Comparison of ENCODE assay signal across 8 mouse cellular contexts in genomic region chr2:142608778-142609177, GRCm38 (mm10).
A peak's percentile ranks its signal among the peaks of the same experiment; 100 is the strongest.
DNase-seq lines count a peak whose midpoint lies in the region; ATAC-seq lines count a peak whose summit lies in the region.

No protein-coding gene starts in this region.

- H3K9me3 ChIP-seq in midbrain, embryonic 10.5 days (replicated peaks): no peaks in the 10 kb centered on the region
- no peaks in the 10 kb centered on the region for H3K9me3 ChIP-seq in midbrain, embryonic 16.5 days (replicated peaks; ENCODE audit: control insufficient read depth, low read length, poor library complexity, severe bottlenecking)
- no peaks in the 10 kb centered on the region for H3K9me3 ChIP-seq in hindbrain, embryonic 16.5 days (ENCODE audit: control insufficient read depth, low read length)
- no peaks in the 10 kb centered on the region for H3K9me3 ChIP-seq in neural tube, embryonic 12.5 days

- H3K27me3 ChIP-seq in midbrain, embryonic 10.5 days (ENCODE audit: low read depth, poor library complexity, severe bottlenecking): peaks cover 52% of the 10 kb centered on the region
- no peaks in the 10 kb centered on the region for H3K27me3 ChIP-seq in midbrain, embryonic 16.5 days (ENCODE audit: control insufficient read depth, insufficient read depth, low read depth, low read length)
- no peaks in the 10 kb centered on the region for H3K27me3 ChIP-seq in hindbrain, embryonic 16.5 days (replicated peaks; ENCODE audit: control insufficient read depth, insufficient read depth, low read length)
- no peaks in the 10 kb centered on the region for H3K27me3 ChIP-seq in neural tube, embryonic 12.5 days (replicated peaks)

- H3K4me1 ChIP-seq in midbrain, embryonic 10.5 days: peaks cover 16% of the 10 kb centered on the region
- no peaks in the 10 kb centered on the region for H3K4me1 ChIP-seq in midbrain, embryonic 16.5 days (ENCODE audit: control insufficient read depth, insufficient read depth, low read length)
- H3K4me1 ChIP-seq in hindbrain, embryonic 16.5 days (ENCODE audit: control insufficient read depth, insufficient read depth, low read depth, low read length): no peaks in the 10 kb centered on the region
- H3K4me1 ChIP-seq in neural tube, embryonic 12.5 days: peaks cover 5% of the 10 kb centered on the region

- no peak for ATAC-seq in midbrain, embryonic 16.5 days
- peak; percentile 79 for ATAC-seq in hindbrain, embryonic 16.5 days
- ATAC-seq in neural tube, embryonic 12.5 days (ENCODE audit: low FRiP score, low read depth): peak; percentile 60
- ATAC-seq in megakaryocyte-erythroid progenitor cell, adult 5-6 weeks (replicated peaks; ENCODE audit: low FRiP score, low TSS enrichment, poor library complexity, severe bottlenecking): no peak

- no peak overlapping the region for H3K9ac ChIP-seq in midbrain, embryonic 16.5 days (ENCODE audit: low read depth, low read length)
- H3K9ac ChIP-seq in hindbrain, embryonic 16.5 days (ENCODE audit: low read depth, low read length): no peak overlapping the region
- H3K9ac ChIP-seq in neural tube, embryonic 12.5 days: no peak overlapping the region

- H3K4me3 ChIP-seq in midbrain, embryonic 10.5 days: no peak overlapping the region
- H3K4me3 ChIP-seq in midbrain, embryonic 16.5 days (ENCODE audit: low read depth, low read length): no peak overlapping the region
- H3K4me3 ChIP-seq in hindbrain, embryonic 16.5 days (ENCODE audit: low read length): no peak overlapping the region
- no peak overlapping the region for H3K4me3 ChIP-seq in neural tube, embryonic 12.5 days

- no peaks in the 10 kb centered on the region for H3K36me3 ChIP-seq in midbrain, embryonic 10.5 days
- H3K36me3 ChIP-seq in midbrain, embryonic 16.5 days (ENCODE audit: control insufficient read depth, insufficient read depth, low read length): no peaks in the 10 kb centered on the region
- H3K36me3 ChIP-seq in hindbrain, embryonic 16.5 days (ENCODE audit: control insufficient read depth, insufficient read depth, low read length): no peaks in the 10 kb centered on the region
- no peaks in the 10 kb centered on the region for H3K36me3 ChIP-seq in neural tube, embryonic 12.5 days

- no peak overlapping the region for H3K4me2 ChIP-seq in midbrain, embryonic 16.5 days (ENCODE audit: low read length)
- H3K4me2 ChIP-seq in hindbrain, embryonic 16.5 days (ENCODE audit: low read length): no peak overlapping the region
- no peak overlapping the region for H3K4me2 ChIP-seq in neural tube, embryonic 12.5 days (replicated peaks)

- H3K27ac ChIP-seq in midbrain, embryonic 10.5 days (replicated peaks): peak overlapping the region; percentile 53
- H3K27ac ChIP-seq in midbrain, embryonic 16.5 days (ENCODE audit: low read length): no peak overlapping the region
- H3K27ac ChIP-seq in hindbrain, embryonic 16.5 days (ENCODE audit: low read depth, low read length): no peak overlapping the region
- no peak overlapping the region for H3K27ac ChIP-seq in neural tube, embryonic 12.5 days

- peak; percentile 20 for DNase-seq in midbrain, embryonic 10.5 days (ENCODE audit: low spot score)
- peak; percentile 84 to 86 for DNase-seq in cerebellum, postnatal 14 days
- DNase-seq in thymus, postnatal 36 days: no peak
- no peak for DNase-seq in thymus, postnatal 25 days

- 92% methylated on average over 17 of the region's 17 CpGs for WGBS in midbrain, embryonic 10.5 days
- 76% methylated on average over 17 of the region's 17 CpGs for WGBS in midbrain, embryonic 16.5 days
- 61% methylated on average over 17 of the region's 17 CpGs for WGBS in hindbrain, embryonic 16.5 days
- WGBS in neural tube, embryonic 12.5 days: 76% methylated on average over 17 of the region's 17 CpGs

Comparison
In these comparisons a context has a peak if more than half of its experiments do, and no peak if none do; other contexts are left out.
1. DNase-seq: peak in midbrain, embryonic 10.5 days (single experiment) and cerebellum, postnatal 14 days (2 of 2); none in thymus, postnatal 36 days (0 of 2) and thymus, postnatal 25 days (single experiment).
2. ATAC-seq: peak in hindbrain, embryonic 16.5 days (single experiment) and neural tube, embryonic 12.5 days (single experiment); none in midbrain, embryonic 16.5 days (single experiment) and megakaryocyte-erythroid progenitor cell, adult 5-6 weeks (single experiment).